Mouse (Mus musculus): ENCODE measurements around the gene Alx1.

Gene Alx1

GRCm38 (mm10) chr10:103029730-103030490 is at the start of gene Alx1:
TSS of gene Alx1 (minus strand) at chr10:103030215.
- in situ Hi-C loops (cut with MboI, MseI), result loop anchor here in 1 of 2 experiments (10.0 kb wide), 1 partner anchor 575 kb away; no protein-coding TSS in a partner anchor

DNA sequence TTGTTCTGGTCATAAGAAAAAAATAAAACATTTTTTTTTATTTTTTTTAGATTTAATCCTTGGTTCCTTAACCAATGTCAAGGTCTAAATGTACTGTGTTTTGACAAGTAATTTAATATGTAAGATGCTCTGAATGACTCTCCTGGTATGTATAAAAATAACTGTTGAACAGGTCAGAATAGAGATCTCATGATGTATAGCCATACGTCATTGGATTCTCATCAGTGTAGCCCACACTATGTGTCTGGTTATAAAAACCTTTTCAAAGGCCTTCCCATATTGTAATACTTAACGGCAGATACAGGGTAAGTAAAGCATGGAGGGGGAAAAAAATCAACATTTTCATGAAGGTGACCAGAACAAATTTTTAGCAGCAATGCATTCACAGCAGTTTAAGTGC is 19.6 kb upstream of the Alx1 start:
- in situ Hi-C loops (cut with MboI, MseI), result no loop called here

DNA sequence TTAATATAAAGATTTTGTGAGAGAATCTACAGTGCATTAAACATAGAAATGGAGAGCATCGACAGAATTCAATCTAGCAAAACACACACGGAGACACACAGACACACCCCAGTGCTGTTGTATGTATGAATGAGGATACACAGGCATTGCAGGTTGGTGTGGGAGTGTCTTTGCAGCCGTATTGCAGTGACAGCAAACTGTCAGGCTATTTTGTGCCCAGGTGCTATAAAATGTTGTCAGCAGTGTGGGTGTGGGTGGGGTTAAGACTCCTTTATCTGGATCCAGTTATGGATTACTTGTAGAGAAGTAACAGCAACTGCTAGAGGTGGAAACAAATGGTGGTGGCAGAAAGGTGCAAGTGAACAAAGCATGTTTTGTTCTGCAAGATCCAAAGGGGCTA is 16.6 kb upstream of the Alx1 start:
- in situ Hi-C loops (cut with MboI, MseI), result no loop called here

DNA sequence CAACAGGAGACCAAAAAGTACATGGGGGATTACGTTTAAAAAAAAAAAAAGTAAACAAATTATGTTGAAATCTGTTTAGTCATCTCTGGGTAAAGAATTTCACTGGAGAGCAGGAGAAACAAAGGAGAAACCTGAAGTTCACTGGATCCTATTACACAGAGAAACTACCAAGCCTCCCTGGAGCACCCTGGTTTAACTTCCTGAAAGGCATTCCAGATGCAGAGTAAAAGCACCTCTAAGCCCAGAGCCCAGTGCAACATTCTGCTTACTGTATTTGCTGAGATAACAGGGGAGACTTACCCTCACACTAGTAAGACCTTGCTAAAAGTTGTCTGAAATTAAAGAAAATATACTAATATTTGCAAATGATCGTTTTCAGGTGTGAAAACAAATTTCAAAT is 15.0 kb upstream of the Alx1 start:
- in situ Hi-C loops (cut with MboI, MseI), result no loop called here

DNA sequence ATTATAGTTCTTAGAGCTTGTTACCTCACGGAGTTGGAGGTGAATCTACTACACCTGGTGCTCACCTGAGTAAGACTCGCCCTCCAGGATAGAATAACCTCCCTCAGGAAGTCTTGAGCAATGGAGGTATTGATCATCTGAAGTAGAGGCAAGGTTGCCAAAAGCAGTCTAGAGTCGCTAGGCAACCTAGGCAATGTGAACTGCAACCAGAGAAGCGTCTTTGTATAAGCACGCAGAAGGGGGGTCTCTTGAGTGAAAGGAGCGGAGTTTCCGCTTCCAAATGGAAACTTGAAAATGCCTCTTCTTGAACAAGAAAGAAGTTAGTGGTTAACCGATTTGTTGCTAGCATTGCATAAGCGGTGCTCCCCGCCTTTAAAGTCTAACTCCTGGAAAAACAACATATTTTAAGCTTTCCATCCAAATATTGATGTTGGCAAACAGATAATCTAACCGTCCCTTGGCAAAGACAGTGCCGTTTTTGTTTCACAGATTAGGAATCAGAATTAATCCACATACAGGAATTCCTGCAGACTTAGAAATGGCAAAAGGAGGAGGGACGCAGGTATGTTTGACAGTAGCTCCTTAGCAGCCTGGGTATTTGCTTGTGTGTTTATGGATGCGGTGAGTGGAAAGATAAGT is 5.1 kb upstream of the Alx1 start:
- in situ Hi-C loops (cut with MboI, MseI), result loop anchor here in 1 of 2 experiments (10.0 kb wide), 1 partner anchor 580 kb away; no protein-coding TSS in a partner anchor

DNA sequence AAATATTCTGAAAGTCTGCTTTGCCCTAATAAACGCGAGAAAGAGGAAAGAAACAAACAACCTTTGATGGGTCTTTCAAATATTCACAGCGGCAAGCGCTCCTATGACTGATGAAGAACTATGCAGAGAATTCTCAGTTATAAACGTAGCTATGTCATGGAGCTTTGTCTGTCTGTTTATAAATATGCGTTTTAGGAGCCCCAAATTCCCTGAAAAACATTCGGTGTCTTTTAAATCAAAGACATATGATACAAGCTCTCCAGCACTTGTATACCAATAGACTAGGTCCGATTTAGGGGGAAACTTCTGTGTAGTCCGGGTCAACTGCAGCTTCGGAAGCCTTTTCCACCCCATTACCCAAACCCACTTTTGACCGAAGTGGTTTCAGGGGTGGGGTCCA is 916 bp upstream of the Alx1 start:
- in situ Hi-C loops (cut with MboI, MseI), result loop anchor here in 1 of 2 experiments (10.0 kb wide), 1 partner anchor 576 kb away; no protein-coding TSS in a partner anchor

DNA sequence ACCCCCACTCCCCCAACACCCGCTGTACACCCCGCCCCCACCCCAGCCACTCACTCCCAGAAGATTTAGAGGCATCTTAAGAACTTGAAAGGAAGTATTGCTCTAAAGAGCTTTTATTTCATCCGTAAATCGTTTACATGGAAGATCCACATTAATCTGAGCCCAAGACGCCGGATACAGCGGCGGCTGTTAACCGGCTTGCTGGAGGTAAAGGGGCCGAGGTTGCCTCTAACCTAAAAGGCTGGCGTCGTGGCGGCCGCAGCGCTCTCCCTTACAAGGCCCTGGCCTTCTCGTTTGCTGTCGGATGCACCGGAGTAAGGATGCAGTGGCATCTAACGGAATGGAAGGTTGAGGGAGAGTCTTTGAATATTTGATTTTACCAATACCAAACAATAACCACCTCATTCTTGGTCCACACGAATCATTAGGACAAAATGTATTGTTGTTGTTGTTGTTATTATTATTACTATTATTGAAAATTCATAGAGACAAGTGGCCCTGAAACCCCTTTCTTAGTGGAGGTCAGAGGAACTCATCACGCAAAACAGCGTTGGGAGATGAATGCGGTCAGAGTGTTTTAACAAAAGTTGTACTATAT is 784 bp downstream of the Alx1 start:
- in situ Hi-C loops (cut with MboI, MseI), result no loop called here

DNA sequence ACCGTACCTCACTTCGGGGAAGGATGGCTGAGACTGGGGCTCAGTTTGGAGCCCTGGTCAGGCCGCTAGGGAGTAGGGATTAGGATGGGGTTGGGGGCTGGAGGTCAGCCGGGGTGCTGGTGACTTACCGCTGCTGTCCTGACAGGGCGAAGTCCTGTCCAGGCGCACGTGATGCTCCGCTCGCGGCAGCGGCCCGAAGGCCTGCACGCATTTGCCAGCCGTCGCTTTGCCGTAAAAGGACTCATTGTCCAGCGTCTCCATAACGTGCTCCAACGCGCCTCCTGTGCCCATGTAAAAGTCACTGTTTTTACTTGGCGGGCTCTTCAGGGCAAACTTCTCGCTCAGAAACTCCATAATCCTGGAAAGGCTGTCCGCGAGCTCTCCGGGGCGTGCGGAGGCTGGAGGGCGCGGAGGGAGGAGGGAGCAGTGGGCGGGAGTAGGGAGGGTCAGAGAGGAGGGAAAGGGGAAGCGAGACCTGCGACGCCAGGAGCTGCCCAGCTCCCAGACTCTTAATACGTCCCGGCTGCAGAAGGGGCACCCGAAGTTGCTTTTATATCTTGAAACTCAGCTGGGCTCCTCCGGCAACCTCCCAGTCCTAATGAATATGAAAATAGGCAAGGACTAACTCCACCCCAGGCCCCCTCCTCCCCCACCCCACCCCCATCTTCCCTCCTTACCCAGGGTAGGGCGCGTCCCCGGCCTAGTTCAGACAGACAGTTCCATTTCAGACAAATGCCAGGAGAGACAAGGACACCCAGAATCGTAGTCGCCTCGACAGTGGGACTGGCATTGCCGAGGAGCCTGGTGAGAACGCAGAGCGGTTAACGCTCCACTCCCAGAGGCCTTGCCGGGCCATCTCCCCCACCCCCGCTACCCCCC is 1.5 kb downstream of the Alx1 start:
- in situ Hi-C loops (cut with MboI, MseI), result no loop called here

GRCm38 (mm10) chr10:103027931-103028252 is 2.1 kb downstream of the Alx1 start:
- in situ Hi-C loops (cut with MboI, MseI), result no loop called here

DNA sequence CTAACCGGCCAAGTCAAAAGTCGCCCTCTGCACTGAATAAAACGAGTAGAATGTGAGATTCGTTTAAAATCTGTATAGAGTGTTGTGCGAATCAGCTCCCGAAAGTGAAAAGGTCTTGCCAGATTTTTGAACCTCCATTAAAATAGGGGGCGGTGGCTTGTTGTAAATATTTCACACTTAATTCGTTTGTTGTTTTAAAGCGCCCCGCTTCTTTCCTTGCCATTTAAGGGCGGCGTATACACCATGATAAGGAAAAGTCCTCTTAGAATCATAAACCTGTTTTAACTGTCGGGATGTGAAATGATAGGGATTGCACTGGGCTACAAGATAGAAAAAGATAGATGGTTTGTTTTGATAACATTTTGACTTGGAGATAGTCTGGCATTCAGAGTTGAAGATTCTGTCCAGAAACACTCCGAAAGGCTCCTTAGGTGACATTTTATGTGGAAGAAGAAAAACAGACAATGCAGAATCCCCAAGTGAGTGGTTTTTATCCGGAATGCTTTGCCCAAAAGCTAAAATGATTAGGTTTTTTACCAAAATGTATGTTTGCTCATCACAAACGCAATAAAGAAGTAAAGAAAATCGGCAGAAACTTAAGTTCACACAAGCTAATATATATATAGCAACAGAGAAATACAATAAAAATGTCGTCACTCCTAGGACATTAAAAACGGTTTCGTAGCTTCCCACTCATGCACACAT is 2.6 kb downstream of the Alx1 start:
- in situ Hi-C loops (cut with MboI, MseI), result no loop called here

DNA sequence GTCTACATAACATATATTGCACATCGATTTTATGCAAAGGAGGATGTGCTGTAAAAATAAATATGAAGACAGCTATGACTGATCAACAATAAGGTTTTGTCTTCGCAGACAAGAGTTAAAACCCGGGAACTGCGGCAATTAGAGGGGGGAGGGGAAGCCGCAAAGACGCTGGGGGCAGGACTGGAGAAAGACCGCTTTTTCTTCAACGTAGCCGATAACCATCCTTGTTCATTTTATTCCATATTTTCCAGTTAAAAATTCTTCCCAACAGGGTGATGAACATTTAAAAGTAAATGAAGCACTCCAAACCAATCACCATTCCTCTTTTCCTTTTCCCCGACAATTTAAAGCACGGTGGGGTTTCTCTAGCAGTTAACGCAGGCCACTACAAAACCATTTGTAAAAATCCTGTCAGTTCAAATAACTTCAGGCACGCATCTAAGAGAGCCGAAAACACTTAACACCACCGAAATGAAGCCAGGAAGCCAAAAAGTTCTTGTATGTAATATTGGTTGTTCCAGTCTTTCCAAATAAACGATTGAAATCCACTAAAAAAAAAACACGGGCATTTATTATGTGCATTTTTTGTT is 3.3 kb downstream of the Alx1 start:
- in situ Hi-C loops (cut with MboI, MseI), result no loop called here

DNA sequence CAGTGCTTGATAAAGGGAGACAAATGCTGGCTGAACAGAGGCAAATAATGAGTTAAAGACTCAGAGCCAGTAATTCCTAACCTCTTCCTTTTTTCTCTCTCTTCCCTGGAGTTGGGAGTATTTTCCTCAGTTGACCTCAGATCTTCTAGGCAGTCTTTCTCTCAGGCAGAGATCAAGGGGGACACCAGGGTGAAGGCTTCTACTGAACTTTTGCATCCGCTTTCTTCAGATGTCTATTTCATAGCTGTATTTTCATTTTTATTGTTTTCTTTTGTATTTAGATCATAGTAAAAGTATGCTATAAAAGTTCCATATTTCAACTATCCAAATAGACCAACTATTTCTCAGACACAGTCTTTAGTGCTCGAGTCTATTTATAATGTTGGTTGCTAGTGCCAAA is 27.5 kb downstream of the Alx1 start:
- in situ Hi-C loops (cut with MboI, MseI), result no loop called here

DNA sequence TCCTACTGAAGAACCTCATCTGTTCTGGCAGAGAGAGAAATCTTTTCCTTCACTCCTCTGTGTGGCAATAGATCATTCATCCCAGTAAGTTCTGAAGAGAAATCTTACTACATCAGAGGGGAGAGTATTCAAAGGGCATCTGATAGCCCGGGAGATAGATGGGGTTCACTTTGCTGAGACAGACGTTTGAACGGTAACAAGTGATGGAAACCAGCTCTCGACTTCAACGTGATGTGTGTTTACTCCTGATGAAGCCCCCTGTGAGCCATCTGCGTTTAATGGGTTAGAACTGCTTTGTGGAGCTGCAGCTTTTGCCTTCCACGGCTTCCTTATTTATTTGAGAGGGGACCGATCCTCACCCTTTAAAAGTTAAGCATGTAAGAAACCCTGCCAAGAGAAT is 29.1 kb downstream of the Alx1 start:
- in situ Hi-C loops (cut with MboI, MseI), result no loop called here

GRCm38 (mm10) chr10:102999584-102999983 is 30.4 kb downstream of the Alx1 start:
- in situ Hi-C loops (cut with MboI, MseI), result no loop called here

- in situ Hi-C loops (cut with MboI, MseI), result no loop called here
Measured at GRCm38 (mm10) chr10:102975106-102975505, 54.9 kb downstream of the Alx1 start.

DNA sequence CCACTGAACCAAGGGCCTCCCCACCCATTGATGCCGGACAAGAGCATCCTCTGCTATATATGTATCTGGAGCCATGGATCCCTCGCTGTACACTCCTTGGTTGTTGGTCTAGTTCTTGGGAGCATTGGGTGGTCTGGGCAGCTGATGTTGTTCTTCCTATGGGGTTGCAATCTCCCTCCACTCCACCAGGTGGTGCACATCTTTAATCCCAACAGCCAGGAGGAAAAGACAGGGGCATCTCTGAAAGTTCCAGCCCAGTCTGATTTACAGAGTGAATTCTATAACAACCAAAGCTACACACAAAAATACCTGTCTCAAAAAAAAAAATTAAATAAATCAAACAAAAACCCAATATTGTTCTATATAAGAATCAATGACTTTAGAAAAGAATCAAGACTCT is 70.4 kb downstream of the Alx1 start:
- in situ Hi-C loops (cut with MboI, MseI), result loop anchor here in 1 of 2 experiments (10.0 kb wide), 1 partner anchor 1015 kb away; no protein-coding TSS in a partner anchor

All from T-helper 17 cell (primary cell).